Mouse (Mus musculus): ENCODE measurements around the gene Serpine3.

Gene Serpine3

DNA sequence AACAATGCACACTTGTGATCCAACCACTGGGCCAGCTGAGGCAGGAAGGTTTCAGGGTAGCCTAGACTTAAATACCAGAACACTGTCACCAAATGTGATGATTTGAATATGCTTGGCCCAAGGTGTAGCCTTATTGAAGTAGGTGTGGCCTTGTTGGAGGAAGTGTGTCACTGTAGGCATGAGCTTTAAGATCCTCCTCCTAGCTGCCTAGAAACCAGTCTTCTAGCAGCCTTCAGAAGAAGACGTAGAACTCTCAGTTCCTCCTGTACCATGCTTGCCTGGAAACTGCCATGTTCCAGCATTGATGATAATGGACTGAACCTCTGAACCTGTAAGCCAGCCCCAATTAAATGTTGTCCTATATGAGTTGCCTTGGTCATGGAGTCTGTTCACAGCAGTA lies 72.2 kb downstream of the Serpine3 start:
- no peak for DNase-seq (ENCODE audit: inconsistent age in 2 of 2, low spot score in 1 of 2)
